7 mouse cellular contexts compared by ENCODE assay signal in genomic region chrX:142526953-142527352, GRCm38 (mm10).
DNase-seq lines count a peak whose midpoint lies in the region; ATAC-seq lines count a peak whose summit lies in the region.

No protein-coding gene starts in this region.

- peak; percentile 22 for DNase-seq in layer of hippocampus, adult 11-12 months (ENCODE audit: low spot score)
- DNase-seq in layer of hippocampus, adult 9-10 months (ENCODE audit: low spot score) = no peak
- DNase-seq in CD4-positive helper T cell, adult 2 months (ENCODE audit: low read depth, low spot score) = peak; percentile 27
- DNase-seq in MEL-GATA-1-ER (ENCODE audit: extremely low read depth, low read depth) = peak; percentile 43
- DNase-seq in kidney, postnatal 10 days = peak; percentile 61
- peak; percentile 29 for DNase-seq in thymus, postnatal 0 days (ENCODE audit: low spot score)

- no peak for ATAC-seq in activated CD4-positive, CD25-positive, alpha-beta regulatory T cell, adult 4 months
